Mouse (Mus musculus): ENCODE measurements around the gene Limch1. TPM values are rescaled to one million over a fixed set of nuclear protein-coding genes. Genes with fewer than 3 reads are reported as not detected.

Limch1 gene
- polyA plus RNA-seq, 1 experiment = 5.0 TPM

- H3K27me3 ChIP-seq (ENCODE audit: control insufficient read depth, insufficient read depth, low read length) = no peaks in the 10 kb centered on the region
- no peak for TF ChIP-seq CTCF (IDR thresholded peaks at IDR 0.05; ENCODE audit: borderline replicate concordance, control insufficient read depth, extremely low read depth, insufficient read depth, low read length, poor library complexity)
- no peak for TF ChIP-seq POLR2A (IDR thresholded peaks at IDR 0.05; ENCODE audit: control insufficient read depth, extremely low read depth, insufficient read depth, low read length, poor library complexity)
- no peak overlapping the region for H3K27ac ChIP-seq (ENCODE audit: control insufficient read depth, insufficient read depth, low read length)
- no peaks in the 10 kb centered on the region for H3K36me3 ChIP-seq (ENCODE audit: control insufficient read depth, insufficient read depth, low read length)
- no peak overlapping the region for H3K4me3 ChIP-seq (ENCODE audit: control insufficient read depth, insufficient read depth, low read length)
- DNase-seq = no peak
- 27% methylated on average over 11 of the region's 11 CpGs for WGBS
- no peaks in the 10 kb centered on the region for H3K4me1 ChIP-seq (replicated peaks; ENCODE audit: control insufficient read depth, insufficient read depth, low read length)
These were observed 126.0 kb downstream of the Limch1 start for GRCm38 (mm10) chr5:66871521-66872050.

- Histone ChIP-seq H3K36me3 (ENCODE audit: control insufficient read depth, insufficient read depth, low read length) (no peaks in the 10 kb centered on the region), H3K4me3 (ENCODE audit: control insufficient read depth, insufficient read depth, low read length) (no peak overlapping the region), H3K27me3 (ENCODE audit: control insufficient read depth, insufficient read depth, low read length) (no peaks in the 10 kb centered on the region), H3K4me1 (replicated peaks; ENCODE audit: control insufficient read depth, insufficient read depth, low read length) (no peaks in the 10 kb centered on the region), H3K27ac (ENCODE audit: control insufficient read depth, insufficient read depth, low read length) (no peak overlapping the region)
- TF ChIP-seq POLR2A (IDR thresholded peaks at IDR 0.05; ENCODE audit: control insufficient read depth, extremely low read depth, insufficient read depth, low read length, poor library complexity) = no peak
- TF ChIP-seq CTCF (IDR thresholded peaks at IDR 0.05; ENCODE audit: borderline replicate concordance, control insufficient read depth, extremely low read depth, insufficient read depth, low read length, poor library complexity) = no peak
- DNase-seq = no peak
- 81% methylated on average over 4 of the region's 4 CpGs for WGBS
These were observed 126.4 kb downstream of the Limch1 start for GRCm38 (mm10) chr5:66872053-66872452.

GRCm38 (mm10) chr5:66872681-66873080 is 127.1 kb downstream of the Limch1 start:
- 97% methylated on average over 6 of the region's 6 CpGs for WGBS
- Histone ChIP-seq H3K36me3 (ENCODE audit: control insufficient read depth, insufficient read depth, low read length) (no peaks in the 10 kb centered on the region), H3K4me3 (ENCODE audit: control insufficient read depth, insufficient read depth, low read length) (no peak overlapping the region), H3K27ac (ENCODE audit: control insufficient read depth, insufficient read depth, low read length) (no peak overlapping the region), H3K27me3 (ENCODE audit: control insufficient read depth, insufficient read depth, low read length) (no peaks in the 10 kb centered on the region), H3K4me1 (replicated peaks; ENCODE audit: control insufficient read depth, insufficient read depth, low read length) (no peaks in the 10 kb centered on the region)
- no peak for DNase-seq
- TF ChIP-seq CTCF (IDR thresholded peaks at IDR 0.05; ENCODE audit: borderline replicate concordance, control insufficient read depth, extremely low read depth, insufficient read depth, low read length, poor library complexity) (no peak), POLR2A (IDR thresholded peaks at IDR 0.05; ENCODE audit: control insufficient read depth, extremely low read depth, insufficient read depth, low read length, poor library complexity) (no peak)

GRCm38 (mm10) chr5:66876018-66876805 is 130.6 kb downstream of the Limch1 start:
- H3K4me3 ChIP-seq (ENCODE audit: control insufficient read depth, insufficient read depth, low read length) = no peak overlapping the region
- no peaks in the 10 kb centered on the region for H3K36me3 ChIP-seq (ENCODE audit: control insufficient read depth, insufficient read depth, low read length)
- DNase-seq = no peak
- H3K27me3 ChIP-seq (ENCODE audit: control insufficient read depth, insufficient read depth, low read length) = no peaks in the 10 kb centered on the region
- no peaks in the 10 kb centered on the region for H3K4me1 ChIP-seq (replicated peaks; ENCODE audit: control insufficient read depth, insufficient read depth, low read length)
- no peak overlapping the region for H3K27ac ChIP-seq (ENCODE audit: control insufficient read depth, insufficient read depth, low read length)
- WGBS = 81% methylated on average over 10 of the region's 10 CpGs
- TF ChIP-seq POLR2A (IDR thresholded peaks at IDR 0.05; ENCODE audit: control insufficient read depth, extremely low read depth, insufficient read depth, low read length, poor library complexity) = no peak
- TF ChIP-seq CTCF (IDR thresholded peaks at IDR 0.05; ENCODE audit: borderline replicate concordance, control insufficient read depth, extremely low read depth, insufficient read depth, low read length, poor library complexity) = no peak

GRCm38 (mm10) chr5:66877066-66877465 is 131.4 kb downstream of the Limch1 start:
- Histone ChIP-seq H3K4me3 (ENCODE audit: control insufficient read depth, insufficient read depth, low read length) (no peak overlapping the region), H3K36me3 (ENCODE audit: control insufficient read depth, insufficient read depth, low read length) (no peaks in the 10 kb centered on the region), H3K27ac (ENCODE audit: control insufficient read depth, insufficient read depth, low read length) (no peak overlapping the region), H3K4me1 (replicated peaks; ENCODE audit: control insufficient read depth, insufficient read depth, low read length) (no peaks in the 10 kb centered on the region), H3K27me3 (ENCODE audit: control insufficient read depth, insufficient read depth, low read length) (no peaks in the 10 kb centered on the region)
- TF ChIP-seq CTCF (IDR thresholded peaks at IDR 0.05; ENCODE audit: borderline replicate concordance, control insufficient read depth, extremely low read depth, insufficient read depth, low read length, poor library complexity) = no peak
- no peak for TF ChIP-seq POLR2A (IDR thresholded peaks at IDR 0.05; ENCODE audit: control insufficient read depth, extremely low read depth, insufficient read depth, low read length, poor library complexity)
- no peak for DNase-seq
- WGBS = 90% methylated on average over 5 of the region's 5 CpGs

DNA sequence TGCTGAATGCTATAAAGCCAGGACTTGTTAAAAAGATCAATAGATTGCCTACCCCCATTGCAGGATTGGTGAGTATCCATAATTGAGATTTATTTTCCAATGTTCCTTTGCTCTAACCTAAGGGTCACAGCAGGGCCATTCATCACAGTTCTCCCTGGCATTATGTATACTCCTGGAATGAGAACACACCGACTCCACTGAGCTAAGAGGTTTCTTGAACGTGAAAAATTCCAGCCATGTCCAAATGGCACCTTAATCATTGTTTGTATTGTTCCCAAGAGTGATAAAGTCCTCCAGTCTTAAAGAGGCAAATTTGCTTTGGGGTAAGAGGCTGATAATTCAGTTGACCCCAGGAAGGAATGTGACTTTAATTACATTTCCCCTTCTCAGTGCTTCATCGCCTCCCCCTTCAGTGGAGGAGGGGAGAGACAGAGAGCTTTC is 136.3 kb downstream of the Limch1 start:
- no peak for DNase-seq
- TF ChIP-seq CTCF (IDR thresholded peaks at IDR 0.05; ENCODE audit: borderline replicate concordance, control insufficient read depth, extremely low read depth, insufficient read depth, low read length, poor library complexity) (no peak), POLR2A (IDR thresholded peaks at IDR 0.05; ENCODE audit: control insufficient read depth, extremely low read depth, insufficient read depth, low read length, poor library complexity) (no peak)
- Histone ChIP-seq H3K36me3 (ENCODE audit: control insufficient read depth, insufficient read depth, low read length) (no peaks in the 10 kb centered on the region), H3K4me3 (ENCODE audit: control insufficient read depth, insufficient read depth, low read length) (no peak overlapping the region), H3K27ac (ENCODE audit: control insufficient read depth, insufficient read depth, low read length) (no peak overlapping the region), H3K4me1 (replicated peaks; ENCODE audit: control insufficient read depth, insufficient read depth, low read length) (no peaks in the 10 kb centered on the region), H3K27me3 (ENCODE audit: control insufficient read depth, insufficient read depth, low read length) (no peaks in the 10 kb centered on the region)
- WGBS = 86% methylated on average over 3 of the region's 3 CpGs

All from thymus, adult 2 months (tissue).